Mouse (Mus musculus) 3134 (cell line): Measurements from ENCODE around the gene Terb1.
A peak's percentile ranks its signal among the peaks of the same experiment; 100 is the strongest.

Source experiments
- DNase-seq: peaks from one replicate; pipeline ENCODE4 v3.0.0-alpha.2; 2011; ENCODE audit warnings: low spot score; ENCODE audit not compliant: insufficient read length; ENCODE audit errors: extremely low read depth

The Terb1 gene

DNA sequence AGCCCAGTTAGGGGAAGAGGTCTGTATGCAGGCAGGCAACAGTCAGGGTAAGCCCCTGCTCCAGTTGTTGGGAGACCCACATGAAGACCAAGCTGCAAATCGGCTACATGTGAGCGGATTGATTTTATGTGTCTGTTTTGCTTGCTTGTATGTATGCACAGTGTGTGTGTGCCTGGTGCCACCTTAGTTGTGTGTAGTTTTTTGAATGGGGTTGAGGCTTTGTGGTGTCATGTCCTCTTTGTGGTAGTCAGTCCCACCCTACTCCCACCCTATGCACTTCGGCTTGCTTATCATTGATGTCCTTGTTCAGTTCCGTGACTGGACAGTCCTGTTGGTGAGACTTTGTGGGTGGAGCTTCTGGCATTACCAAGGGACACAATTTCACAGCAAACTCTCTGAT is 95.9 kb downstream of the Terb1 start:
- no peak for DNase-seq

DNA sequence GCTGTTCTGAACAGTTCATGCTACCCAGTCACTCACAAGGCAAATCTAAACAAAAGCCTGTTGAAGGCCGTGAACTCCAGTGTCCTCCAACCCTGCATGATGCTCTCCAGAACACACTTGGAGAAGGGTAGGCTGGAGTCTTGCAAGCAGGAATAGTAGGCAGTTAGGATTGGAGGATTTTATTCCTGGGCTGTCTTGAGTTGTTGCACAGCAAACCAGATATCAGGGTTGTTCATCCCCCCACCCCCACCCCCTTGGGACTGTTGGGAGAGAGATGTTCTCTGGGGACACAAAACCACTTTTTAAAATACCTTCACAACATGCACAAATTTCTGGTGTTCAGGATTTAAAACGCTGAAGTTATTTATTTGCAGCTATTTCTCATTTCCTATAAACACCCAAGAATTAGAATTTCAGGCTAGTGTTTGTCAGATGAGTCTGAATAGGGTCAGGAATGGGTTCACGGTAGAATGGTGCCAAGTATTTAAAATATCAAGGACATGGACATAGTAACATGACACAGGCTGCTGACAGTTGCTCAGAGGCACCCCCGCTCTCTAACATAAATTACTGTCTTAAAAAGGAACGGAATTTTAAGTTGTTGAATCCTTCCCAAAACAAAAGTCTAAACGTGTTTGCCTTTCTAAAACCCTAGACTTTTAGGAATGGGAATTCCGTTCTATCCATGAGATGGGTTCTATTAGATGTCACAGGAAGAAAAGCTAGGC is 96.7 kb downstream of the Terb1 start:
- DNase-seq, result no peak

GRCm38 (mm10) chr8:104411972-104412371 is 97.7 kb downstream of the Terb1 start:
- peak; percentile 34 for DNase-seq

GRCm38 (mm10) chr8:104411468-104411867 is 98.2 kb downstream of the Terb1 start:
- no peak for DNase-seq

DNA sequence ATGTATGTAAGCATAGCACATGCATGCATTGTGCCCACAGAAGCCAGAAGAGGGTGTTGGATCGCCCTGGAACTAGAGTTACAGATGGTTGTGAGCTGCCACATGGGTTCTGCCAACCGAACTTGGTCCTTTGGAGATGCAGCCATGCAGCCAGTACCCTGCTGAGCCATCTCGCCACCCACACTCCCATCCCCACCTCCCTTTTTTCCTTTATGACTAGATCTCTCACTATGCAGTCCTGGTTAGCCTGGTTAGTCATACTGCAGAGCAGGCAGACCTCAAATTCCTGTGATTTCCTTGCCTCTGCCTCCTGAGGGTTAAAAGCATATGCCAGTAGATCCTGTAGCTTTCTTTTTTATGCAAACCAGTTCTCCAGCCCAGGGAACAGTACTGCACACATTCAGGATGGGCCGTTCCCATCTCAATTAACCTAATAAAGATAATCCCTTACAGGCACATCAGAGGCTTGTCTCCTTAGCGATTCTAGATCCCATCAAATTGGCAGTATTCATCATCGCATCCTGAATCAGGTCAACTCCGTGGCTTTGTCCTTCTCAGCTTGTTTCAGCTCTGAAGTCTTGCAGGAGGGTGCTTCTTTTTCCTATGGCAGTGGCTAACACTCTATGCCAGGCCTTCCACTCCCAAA is 99.0 kb downstream of the Terb1 start:
- peak; percentile 86 for DNase-seq

- peak; percentile 80 for DNase-seq
These were observed 101.2 kb downstream of the Terb1 start for GRCm38 (mm10) chr8:104408328-104409110.

- DNase-seq, result no peak
These were observed 103.2 kb downstream of the Terb1 start for GRCm38 (mm10) chr8:104406340-104407128.

- no peak for DNase-seq
These were observed 104.1 kb downstream of the Terb1 start for GRCm38 (mm10) chr8:104405430-104406187.

GRCm38 (mm10) chr8:104403596-104403995 is 106.1 kb downstream of the Terb1 start:
- DNase-seq, result no peak
